Mouse (Mus musculus): Measurements from ENCODE around the gene Tcf25. TPM values are rescaled to one million over a fixed set of nuclear protein-coding genes. Genes with fewer than 3 reads are reported as not detected.

Gene Tcf25
- total RNA-seq, 2 experiments from 2014 or later, result 498 to 558 TPM

DNA sequence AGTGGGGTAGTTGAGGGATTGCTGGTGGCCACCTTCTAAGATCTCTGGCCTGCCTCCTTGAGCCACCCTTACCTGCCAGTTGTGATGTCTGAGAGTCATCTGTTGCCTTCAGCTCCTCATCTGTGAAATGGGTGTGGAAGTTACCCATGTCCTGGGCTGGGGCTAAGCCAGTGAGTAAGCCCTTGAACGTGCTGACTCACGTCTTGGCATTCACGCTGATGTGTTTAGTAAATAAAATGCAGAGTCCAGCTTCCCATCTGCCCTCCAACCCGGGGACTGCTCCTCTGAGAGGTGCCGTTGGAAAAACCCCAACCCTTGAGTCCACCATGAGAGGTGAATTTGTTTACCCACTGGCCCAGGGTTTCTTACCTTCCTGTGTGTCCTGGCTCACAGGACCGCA, 27.7 kb upstream of the Tcf25 start:
- no peak for DNase-seq (ENCODE audit: extremely low spot score in 1 of 2, low spot score in 2 of 2)

DNA sequence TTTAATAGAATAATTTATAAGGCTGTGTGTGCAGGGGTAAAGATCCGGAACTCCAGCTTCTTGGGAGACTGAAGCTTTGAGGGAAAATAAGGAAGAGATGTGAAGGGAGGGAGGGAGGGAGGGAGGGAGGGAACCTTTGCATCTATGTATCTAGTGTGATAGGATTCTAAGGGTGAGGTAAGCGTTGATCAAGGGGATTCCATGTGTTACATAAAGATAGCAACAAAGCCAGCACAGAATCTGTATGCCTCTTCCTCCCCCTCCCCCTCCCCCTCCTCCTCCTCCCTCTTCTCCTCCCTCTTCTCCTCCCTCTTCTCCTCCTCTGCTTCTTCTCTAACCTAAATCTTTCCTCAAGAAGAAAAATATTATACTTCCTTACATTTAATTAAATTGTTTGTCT, 26.3 kb upstream of the Tcf25 start:
- intact Hi-C loops (cut with DNase I), result no loop called here
- DNase-seq (ENCODE audit: extremely low spot score in 1 of 2, low spot score in 2 of 2), result no peak

More for the DNA sequence above, 27.7 kb upstream of the Tcf25 start:
- intact Hi-C loops (cut with DNase I), result no loop called here

DNA sequence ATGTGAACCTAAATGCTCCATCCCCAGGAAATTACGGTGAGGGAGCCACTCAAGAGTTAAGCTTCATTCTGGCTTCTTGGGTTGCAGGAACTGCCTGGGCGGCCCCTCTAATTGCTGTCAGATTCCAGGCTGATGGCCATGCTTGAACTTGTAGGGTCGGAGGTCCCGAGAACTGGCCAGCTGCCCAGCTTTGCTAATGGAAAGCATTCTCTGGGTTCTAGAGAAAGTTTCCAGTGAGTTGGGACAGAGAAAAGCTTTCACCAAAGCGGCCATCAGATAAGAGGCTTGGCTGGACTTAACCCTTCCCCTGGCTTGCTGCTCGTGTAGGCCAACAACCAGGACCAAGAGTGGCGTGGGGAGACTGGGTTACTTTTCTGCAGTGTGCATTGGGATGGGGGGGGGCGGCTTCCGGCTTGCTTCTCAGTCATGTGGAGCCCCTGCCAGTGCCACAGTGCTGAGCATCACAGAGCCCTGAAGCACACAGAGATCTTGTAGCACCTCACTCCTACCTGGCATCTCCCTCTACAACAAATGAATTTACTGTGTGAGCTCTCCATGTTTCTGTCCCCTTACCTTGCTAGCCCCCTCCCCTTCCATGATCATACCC, 25.2 kb upstream of the Tcf25 start:
- DNase-seq (ENCODE audit: extremely low spot score in 1 of 2, low spot score in 2 of 2), result peak; percentile 50 to 84
- intact Hi-C loops (cut with DNase I), result no loop called here

DNA sequence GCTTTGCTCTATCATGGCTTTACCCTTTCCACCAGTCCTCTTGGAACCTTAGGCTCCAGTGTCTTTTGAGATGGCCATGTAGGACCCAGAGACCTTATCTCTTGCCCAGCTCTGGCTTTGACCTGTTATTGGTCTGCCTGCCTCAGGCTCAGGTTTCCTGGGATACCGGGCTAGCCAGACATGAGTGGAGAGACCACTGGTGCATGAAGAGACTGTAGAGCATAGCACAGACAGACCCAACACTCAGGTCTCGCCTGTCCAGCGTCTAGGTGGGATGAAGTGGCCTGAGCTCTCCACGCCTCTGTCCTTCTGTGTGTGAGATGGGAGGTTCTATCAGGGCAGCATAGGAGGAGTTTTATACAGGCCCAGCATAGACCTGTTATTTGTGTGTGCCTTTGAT, 24.5 kb upstream of the Tcf25 start:
- intact Hi-C loops (cut with DNase I), result no loop called here
- DNase-seq (ENCODE audit: extremely low spot score in 1 of 2, low spot score in 2 of 2), result no peak

DNA sequence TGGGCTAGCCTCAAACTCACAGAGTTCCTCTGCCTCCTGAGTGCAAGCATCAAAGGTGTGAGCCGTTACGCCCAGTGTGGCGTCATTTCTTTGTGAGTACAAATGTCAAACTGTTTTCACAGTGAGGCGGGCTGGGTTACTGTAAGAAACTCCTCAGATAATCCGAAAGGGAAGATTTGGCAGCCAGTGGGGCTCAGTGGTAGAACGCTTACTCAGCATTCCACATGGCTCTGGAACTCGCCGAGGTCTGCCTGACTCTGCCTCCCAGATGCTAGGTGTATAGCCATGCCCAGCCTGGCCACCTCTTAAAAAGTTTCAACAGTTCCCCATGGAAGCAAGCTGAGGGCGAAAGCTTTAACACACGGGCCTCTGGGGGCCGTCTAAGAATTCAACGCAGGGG, 21.4 kb upstream of the Tcf25 start:
- intact Hi-C loops (cut with DNase I), result no loop called here
- DNase-seq (ENCODE audit: extremely low spot score in 1 of 2, low spot score in 2 of 2), result no peak

- peak in 1 of 2 experiments; percentile 70 for DNase-seq (ENCODE audit: extremely low spot score in 1 of 2, low spot score in 2 of 2)
These were observed 20.8 kb upstream of the Tcf25 start for GRCm38 (mm10) chr8:123352786-123353185.

DNA sequence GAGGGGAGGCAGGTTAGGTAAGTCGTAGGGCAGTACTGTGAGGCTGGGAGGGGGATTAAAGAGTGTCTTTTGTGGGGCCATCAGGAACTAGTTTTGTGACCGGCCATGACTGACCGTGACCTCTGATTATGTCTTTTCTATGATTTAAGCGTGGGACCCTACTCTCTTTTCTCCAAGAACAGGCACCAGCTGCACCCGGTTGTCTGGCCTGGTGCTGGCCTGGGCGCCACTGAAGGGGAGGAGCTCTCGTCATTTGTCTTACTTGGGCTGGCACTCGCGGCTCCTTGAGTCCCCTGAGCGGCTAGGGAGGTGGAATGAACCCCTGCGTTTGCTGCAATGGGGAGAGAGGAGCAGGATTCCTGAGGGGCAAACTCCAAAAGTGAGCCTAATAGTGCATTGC, 20.3 kb upstream of the Tcf25 start:
- no peak for DNase-seq (ENCODE audit: extremely low spot score in 1 of 2, low spot score in 2 of 2)
- intact Hi-C loops (cut with DNase I), result no loop called here

More at GRCm38 (mm10) chr8:123352786-123353185, 20.8 kb upstream of the Tcf25 start:
- intact Hi-C loops (cut with DNase I), result no loop called here

GRCm38 (mm10) chr8:123361082-123361739, 12.3 kb upstream of the Tcf25 start:
- intact Hi-C loops (cut with DNase I), result loop anchor here (5.0 to 10.0 kb wide), 2 partner anchors 44 to 106 kb away; partner anchors contain the start of genes Fanca, Vps9d1 and Zfp276
- DNase-seq (ENCODE audit: extremely low spot score in 1 of 2, low spot score in 2 of 2), result peak; percentile 77 to 79

DNA sequence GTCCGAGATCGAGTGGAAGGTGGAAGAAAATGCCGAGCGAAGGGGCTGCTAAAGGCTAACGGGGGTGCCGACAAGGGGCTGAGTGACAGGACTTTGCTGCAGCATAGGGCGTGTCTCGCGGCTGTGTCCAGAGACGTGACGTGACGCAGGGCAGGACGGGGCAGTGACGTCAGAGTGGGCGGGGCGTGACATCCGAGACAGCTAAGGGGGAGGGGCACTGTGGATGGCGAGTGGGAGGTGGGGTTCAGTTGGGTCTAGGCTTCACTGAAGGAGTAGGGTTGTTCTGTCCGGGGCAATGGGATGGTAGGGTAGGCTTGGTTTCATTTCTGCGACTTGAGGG, 656 bp downstream of the Tcf25 start:
- intact Hi-C loops (cut with DNase I), result no loop called here

DNA sequence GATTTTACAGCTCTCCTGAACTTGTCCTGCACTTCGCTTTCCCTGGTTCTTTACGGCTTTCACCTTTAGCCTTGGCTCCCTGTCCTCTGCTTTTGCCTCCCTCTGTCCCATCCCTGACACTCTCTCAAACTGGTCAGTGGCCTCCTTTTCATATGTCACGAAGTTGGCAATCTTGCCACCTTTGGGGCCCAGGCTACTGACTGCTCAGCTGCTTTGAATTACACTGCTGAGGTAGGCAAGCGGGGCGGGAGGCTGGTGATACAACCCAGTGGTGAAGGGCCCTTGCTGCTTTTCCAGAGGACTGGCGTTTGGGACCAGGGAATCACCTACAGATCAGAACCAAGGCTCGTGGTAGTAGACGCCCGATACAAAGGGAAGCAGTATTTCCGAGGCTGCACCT, 2.1 kb downstream of the Tcf25 start:
- intact Hi-C loops (cut with DNase I), result no loop called here
- DNase-seq (ENCODE audit: extremely low spot score in 1 of 2, low spot score in 2 of 2), result no peak

More for the DNA sequence above, 656 bp downstream of the Tcf25 start:
- DNase-seq (ENCODE audit: extremely low spot score in 1 of 2, low spot score in 2 of 2), result peak; percentile 91 to 96

GRCm38 (mm10) chr8:123376106-123376505, 2.6 kb downstream of the Tcf25 start:
- intact Hi-C loops (cut with DNase I), result no loop called here
- DNase-seq (ENCODE audit: extremely low spot score in 1 of 2, low spot score in 2 of 2), result no peak

DNA sequence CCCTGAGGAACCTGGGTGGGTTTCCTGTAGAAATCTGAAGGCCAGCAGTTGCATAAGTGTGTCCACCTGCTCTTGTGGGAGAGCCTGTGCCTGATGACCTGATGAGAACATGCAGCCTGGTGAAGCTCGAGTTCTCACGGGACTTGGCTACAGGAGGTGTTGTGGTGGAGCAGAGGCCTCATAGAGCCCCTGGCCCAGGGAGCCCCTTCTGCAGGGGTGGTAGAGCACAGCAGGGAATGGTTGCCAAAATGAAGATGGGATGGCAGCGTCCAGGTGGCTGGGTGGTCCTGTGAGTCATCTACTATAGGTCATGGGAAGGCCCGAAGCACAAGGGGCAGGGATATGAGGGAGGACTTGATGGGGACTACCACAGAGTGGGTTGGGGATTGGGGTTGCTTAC, 8.2 kb downstream of the Tcf25 start:
- intact Hi-C loops (cut with DNase I), result no loop called here
- no peak for DNase-seq (ENCODE audit: extremely low spot score in 1 of 2, low spot score in 2 of 2)

GRCm38 (mm10) chr8:123382516-123382915, 9.0 kb downstream of the Tcf25 start:
- intact Hi-C loops (cut with DNase I), result no loop called here
- DNase-seq (ENCODE audit: extremely low spot score in 1 of 2, low spot score in 2 of 2), result no peak

DNA sequence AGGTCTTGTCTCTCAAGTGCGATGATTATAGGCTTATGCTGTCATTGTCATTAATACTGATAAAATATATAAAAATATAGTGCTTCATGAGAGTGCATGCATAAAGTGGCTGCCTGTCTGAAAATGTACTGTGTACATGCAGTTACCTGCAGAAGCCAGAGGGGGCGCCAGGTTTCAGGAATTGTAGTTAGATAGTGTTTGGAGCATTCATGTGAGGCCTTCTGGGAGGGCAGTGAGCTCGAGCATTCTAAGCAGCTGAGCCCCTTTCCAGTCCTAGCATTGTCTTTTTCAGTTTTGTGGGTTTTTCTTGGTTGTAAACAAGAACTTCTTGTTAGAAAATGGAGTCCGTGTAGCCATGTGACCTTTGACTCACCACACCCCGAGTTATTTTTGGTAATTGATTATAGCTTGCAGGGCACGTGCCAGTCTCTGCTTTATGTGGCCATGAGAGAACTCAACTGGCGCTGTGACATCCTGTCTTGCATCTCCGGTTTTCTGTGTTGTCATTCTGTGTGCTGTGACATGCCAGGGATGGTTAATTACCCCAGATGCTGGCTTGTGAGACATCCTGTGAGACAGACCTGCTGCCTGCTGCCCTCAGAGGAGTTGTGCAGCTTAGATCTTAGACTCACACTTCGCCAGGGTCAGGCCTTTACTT, 11.5 kb downstream of the Tcf25 start:
- intact Hi-C loops (cut with DNase I), result no loop called here
- DNase-seq (ENCODE audit: extremely low spot score in 1 of 2, low spot score in 2 of 2), result no peak

DNA sequence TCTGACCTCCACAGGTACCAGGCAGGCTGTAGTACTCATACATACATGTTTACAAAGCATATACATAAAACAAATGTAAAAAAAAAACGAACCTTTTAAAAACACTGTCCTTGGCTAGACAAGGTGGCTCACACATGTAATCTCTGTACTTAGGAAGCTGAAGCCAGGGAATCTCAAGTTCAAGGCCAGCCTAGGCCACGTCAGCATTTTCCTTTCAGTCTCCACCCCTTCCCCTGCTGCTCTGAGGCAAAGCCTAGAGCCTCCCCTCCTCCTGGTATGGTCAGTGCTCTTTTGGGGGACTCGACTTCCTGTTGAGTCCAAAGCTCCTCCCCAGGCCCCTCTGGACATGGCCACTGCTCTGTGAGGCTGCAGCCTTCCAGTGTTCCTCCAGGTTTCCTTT, 13.5 kb downstream of the Tcf25 start:
- no peak for DNase-seq (ENCODE audit: extremely low spot score in 1 of 2, low spot score in 2 of 2)
- intact Hi-C loops (cut with DNase I), result no loop called here

GRCm38 (mm10) chr8:123387801-123388200, 14.2 kb downstream of the Tcf25 start:
- intact Hi-C loops (cut with DNase I), result no loop called here
- DNase-seq (ENCODE audit: extremely low spot score in 1 of 2, low spot score in 2 of 2), result no peak

- no peak for DNase-seq (ENCODE audit: extremely low spot score in 1 of 2, low spot score in 2 of 2)
- intact Hi-C loops (cut with DNase I), result no loop called here
These were observed 15.5 kb downstream of the Tcf25 start for GRCm38 (mm10) chr8:123389026-123389425.

GRCm38 (mm10) chr8:123398308-123398707, 24.8 kb downstream of the Tcf25 start:
- intact Hi-C loops (cut with DNase I), result no loop called here
- peak in 1 of 2 experiments; percentile 18 for DNase-seq (ENCODE audit: extremely low spot score in 1 of 2, low spot score in 2 of 2)

DNA sequence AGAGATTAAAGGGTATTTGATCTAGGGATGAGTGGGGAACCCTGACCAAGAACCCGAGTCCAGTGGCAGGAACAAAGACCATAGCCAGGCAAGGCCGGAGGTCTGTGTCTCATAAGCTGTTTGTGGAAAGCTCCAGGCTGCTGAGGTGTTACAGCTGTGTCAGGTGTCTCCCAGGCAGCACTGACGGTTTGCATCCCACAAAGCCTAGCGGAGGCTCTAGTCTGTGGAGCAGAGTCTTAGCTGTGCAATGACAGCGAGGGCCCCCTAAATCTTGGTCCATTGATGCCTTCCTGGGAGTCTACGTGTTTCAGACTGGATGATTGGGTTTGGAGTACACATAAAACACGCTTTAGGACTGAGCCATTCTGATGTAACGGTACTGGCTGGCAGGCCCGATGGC, 28.4 kb downstream of the Tcf25 start:
- intact Hi-C loops (cut with DNase I), result no loop called here

GRCm38 (mm10) chr8:123402730-123403326, 29.3 kb downstream of the Tcf25 start:
- intact Hi-C loops (cut with DNase I), result no loop called here

More for the DNA sequence above, 28.4 kb downstream of the Tcf25 start:
- DNase-seq (ENCODE audit: extremely low spot score in 1 of 2, low spot score in 2 of 2), result no peak

More at GRCm38 (mm10) chr8:123402730-123403326, 29.3 kb downstream of the Tcf25 start:
- DNase-seq (ENCODE audit: extremely low spot score in 1 of 2, low spot score in 2 of 2), result no peak

Measured in left cerebral cortex, postnatal 10 days (tissue).